Mouse (Mus musculus) brown adipose tissue, adult 24 weeks (tissue): Measurements from ENCODE around the gene 1110002E22Rik. TPM values are rescaled to one million over a fixed set of nuclear protein-coding genes. Genes with fewer than 3 reads are reported as not detected.

Experiments used
- H3K27ac ChIP-seq: fragments of 200-500 bp; replicated peaks from 2 replicates; pipeline ENCODE4 v1.5.1; 2012; ENCODE audit warnings: low read depth, mild to moderate bottlenecking, low read length
- H3K4me1 ChIP-seq: fragments of 200-500 bp; 2 replicates; pipeline ENCODE4 v1.6.1; 2012; ENCODE audit warnings: low read length, mixed read lengths; ENCODE audit not compliant: control insufficient read depth, insufficient read depth, insufficient read length
- H3K4me3 ChIP-seq: fragments of 200-500 bp; 2 replicates; pipeline ENCODE4 v1.5.1; 2012; ENCODE audit warnings: low read depth, mild to moderate bottlenecking, low read length, moderate library complexity; ENCODE audit not compliant: insufficient read depth
- polyA plus RNA-seq: library from polyadenylated mRNA; stranded (reverse); fragments of >200 nt; gene quantifications from 2 replicates; pipeline ENCODE4 v1.2.4, GENCODE M21; 2012; ENCODE audit not compliant: missing spikeins, insufficient read depth, insufficient read length

1110002E22Rik gene
- polyA plus RNA-seq = 0.71 and 0.75 TPM in 2 replicates

DNA sequence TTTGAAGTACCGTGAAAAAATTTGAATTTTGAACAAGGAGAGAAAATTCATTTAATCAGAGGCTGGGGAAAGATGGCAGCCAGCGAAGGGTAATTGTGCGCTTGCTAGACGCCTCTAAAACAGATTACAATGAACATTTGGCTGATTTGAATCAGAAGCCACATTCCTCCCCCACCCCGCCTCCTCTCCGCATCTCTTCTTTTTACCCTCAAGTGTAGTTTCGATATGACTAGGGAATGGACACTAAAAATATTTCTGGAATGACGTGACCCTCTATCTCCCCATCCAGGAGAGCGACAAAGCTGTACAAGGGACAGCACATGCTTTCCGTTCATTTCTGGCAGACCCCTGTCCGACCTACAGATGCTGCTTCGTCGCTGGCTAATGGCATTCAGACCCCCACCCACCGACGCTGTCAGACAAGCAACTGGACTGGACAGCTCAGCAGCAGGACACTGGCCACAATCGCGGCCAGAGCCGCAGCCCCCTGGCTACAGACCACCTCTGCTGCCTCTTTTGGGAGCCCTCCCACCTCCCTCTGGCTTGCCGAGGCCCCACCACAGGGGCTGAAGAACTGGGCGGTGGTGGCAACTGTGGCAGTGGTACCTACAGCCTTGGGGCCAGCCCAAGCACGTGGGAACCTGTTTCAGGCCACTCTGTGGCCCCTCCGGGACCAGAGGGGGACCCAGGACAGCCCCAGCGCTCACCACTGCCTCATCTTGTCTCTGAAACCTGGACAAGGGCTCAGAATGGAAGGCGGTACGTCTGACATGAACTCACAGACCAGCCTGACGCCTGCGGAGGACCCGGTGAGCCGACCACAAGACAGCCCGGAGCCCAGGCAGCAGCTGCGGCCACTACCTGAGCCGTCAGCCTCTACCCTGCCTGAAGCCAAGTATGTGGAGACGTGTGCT, at the start of gene 1110002E22Rik:
Gene 1110002E22Rik (plus strand): TSS at position 321 of the 914 bp plus-strand sequence.
- Histone ChIP-seq H3K27ac (no peak within 1 kb of the TSS), H3K4me1 (peaks cover 3% of the 10 kb centered on the region), H3K4me3 (peak within 1 kb of the TSS; percentile 21; the same call in 1 of the 2 replicates)

DNA sequence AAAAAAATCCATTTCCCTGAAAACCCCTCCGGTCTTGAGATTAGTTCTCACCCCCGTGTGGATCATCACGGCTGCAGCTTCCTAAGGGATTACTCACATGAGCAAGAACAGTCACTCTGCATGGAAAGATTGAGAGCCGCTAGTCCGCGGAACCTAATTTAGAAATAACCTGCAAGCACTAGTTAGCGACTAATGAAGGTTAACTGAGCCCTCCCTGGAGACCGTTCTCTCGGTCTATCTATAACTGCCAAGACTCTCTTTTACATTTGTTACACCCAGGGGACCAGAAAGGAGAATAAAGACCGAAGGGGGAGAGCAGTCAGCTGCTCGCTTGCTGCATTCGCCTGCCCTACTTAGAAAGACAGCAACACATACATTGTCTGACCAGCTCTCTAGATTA, 48.0 kb upstream of the 1110002E22Rik start:
- Histone ChIP-seq H3K4me1 (no peaks in the 10 kb centered on the region), H3K4me3 (peak overlapping the region; percentile 3; the same call in 1 of the 2 replicates), H3K27ac (no peak overlapping the region)

DNA sequence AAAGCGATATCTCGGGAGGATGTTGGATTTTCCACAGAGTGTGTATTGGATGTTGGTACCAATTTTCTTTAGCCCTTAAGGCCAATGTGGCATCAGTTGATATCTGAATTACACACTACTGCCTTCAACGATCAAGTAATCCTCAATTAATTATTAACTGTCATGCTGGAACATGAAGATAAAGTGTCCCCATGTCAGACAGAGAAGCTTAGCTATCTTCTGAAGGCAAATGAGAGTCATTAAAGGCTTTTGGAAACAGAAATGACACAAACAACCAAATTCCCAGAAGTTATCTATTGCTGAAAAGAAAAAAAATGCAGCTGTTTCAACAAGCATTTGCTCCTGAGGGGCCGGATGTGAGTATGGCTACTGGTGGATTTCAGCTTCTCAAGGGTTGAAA, 42.8 kb upstream of the 1110002E22Rik start:
- Histone ChIP-seq H3K27ac (no peak overlapping the region), H3K4me1 (no peaks in the 10 kb centered on the region; the same call in 1 of the 2 replicates), H3K4me3 (no peak overlapping the region)

DNA sequence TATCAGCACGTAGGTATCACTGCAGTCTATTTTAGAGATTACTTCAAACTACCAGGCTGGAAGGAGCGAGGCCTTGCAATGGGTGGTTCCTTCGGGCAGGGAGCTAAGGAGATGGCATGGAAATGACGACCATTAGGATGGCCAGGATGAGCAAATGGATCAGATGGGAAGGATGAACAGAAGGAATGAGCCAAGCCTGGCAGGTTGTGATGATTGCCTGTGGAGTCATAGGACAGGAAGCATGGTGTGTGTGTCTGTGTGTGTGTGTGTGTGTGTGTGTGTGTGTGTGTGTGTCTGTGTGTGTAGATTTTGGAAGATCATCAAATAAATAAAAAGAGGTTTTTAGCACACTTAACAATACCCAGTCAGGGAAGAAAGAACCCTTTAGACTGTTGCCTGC, 42.2 kb upstream of the 1110002E22Rik start:
- Histone ChIP-seq H3K4me1 (no peaks in the 10 kb centered on the region; the same call in 1 of the 2 replicates), H3K4me3 (no peak overlapping the region), H3K27ac (no peak overlapping the region)

DNA sequence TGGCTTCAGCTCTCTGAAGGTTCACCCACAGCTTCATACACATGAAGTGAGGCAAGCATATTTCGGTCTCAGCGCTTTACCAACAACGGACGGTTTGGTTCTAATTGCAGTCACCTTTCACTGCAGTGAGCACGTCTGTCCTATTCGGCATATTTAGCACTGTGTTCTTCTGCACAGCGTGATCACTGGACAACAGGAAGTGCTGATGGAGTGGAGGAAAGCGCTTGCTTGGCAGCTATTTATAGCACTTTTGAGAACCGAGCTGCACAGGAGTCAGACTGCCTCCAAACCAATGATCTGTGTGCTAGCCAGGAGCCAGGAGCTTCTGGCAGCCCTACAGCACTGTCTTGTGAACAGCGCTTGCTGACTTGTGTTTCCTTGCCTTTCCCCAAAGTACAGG, 38.6 kb upstream of the 1110002E22Rik start:
- Histone ChIP-seq H3K27ac (no peak overlapping the region), H3K4me1 (no peaks in the 10 kb centered on the region; the same call in none of the 2 replicates), H3K4me3 (no peak overlapping the region)

DNA sequence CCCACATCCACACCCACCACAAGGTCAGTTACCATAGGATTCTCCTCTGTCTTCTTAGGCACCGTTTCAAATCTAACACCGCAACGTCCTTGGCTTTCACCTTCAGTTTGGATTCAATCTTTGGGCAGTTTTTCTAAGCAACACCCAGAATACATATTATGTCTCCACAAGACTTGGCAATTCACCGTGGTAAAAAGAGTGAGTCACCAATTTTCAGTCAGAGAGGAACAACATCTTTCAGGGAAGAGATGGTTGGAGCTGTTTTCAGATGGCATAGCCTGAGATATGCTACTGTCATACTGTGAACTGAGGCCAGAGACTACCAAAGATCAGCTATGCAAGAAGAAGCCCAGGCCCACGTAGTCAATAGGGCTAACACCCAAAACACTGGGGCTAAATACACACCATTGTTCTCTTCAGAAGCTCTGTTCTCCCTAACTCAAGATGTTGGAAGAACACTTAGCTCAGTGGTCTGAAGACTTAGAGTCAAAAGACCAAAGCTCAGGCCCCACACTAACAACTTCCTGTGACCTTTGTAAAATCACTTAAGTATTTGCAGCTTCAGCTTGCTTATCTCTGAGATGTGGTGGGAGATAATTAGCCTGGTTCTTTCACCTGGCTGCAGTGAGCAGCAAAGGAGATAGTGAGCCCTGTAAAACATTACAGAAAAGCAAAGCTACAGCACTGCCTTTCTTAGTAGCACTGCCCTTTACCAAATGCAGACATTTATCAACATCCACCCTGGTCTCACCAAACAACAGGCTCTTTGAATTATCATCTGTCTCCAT, 37.1 kb upstream of the 1110002E22Rik start:
- Histone ChIP-seq H3K27ac (no peak overlapping the region), H3K4me1 (no peaks in the 10 kb centered on the region; the same call in none of the 2 replicates), H3K4me3 (no peak overlapping the region)

DNA sequence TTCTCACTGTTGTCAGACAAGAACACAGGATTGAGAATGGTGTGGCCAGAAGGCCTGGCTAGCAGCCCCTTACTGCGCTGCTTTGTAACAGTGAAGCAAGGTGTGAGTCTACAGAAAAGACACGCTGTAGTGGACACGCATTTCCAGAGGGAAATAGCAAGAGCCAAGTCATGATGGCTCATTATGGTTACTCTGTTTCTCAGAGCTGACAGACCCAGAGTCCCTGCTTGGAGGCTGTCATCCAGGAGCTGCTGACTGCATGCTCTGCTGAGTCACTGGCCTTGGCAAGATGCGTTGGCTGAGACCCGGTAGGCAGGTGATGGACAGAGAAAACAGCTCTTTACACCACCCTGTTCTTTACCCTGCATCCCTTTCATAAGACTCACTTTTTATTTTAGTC, 35.5 kb upstream of the 1110002E22Rik start:
- Histone ChIP-seq H3K4me3 (no peak overlapping the region), H3K4me1 (no peaks in the 10 kb centered on the region; the same call in none of the 2 replicates), H3K27ac (no peak overlapping the region)

DNA sequence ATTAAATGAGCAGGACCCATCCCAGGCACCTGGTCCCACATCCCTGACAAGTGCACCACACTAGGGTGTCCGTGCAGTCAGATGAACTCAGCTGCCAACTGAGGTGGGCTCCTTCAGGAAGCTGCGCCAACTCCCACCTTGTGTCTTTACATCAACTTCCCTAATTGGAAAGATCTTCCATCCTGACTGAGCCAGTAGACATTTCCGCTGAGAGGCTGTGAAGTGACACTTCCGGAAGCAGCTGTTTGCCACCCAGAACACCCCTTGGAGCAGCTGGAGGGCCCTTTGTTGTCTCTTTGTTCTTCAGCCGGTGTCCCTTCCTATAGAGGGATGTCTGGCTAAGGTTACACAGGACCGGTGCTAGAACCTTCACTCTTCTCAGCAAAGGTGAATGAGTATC, 34.3 kb upstream of the 1110002E22Rik start:
- no peak overlapping the region for H3K4me3 ChIP-seq
- H3K27ac ChIP-seq = no peak overlapping the region
- H3K4me1 ChIP-seq = no peaks in the 10 kb centered on the region; the same call in none of the 2 replicates

DNA sequence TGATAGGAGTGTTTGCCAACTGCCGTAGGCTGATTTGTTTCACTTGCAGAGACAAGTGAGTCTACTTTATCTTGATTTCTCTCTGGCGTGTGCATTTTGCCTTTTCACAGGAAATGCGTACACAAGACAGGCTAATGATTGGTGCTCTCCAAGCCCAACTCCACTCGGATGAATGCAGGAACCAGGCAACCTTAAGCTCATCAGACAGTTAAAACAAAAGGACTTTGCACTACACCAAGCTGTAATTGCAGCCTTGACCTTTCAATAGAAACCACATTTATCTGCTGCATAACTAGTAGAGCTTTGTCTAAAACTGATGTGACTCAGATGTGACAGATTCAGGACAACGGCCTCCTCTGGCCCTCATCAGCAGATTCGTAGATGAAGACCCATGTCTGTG, 30.9 kb upstream of the 1110002E22Rik start:
- Histone ChIP-seq H3K4me1 (no peaks in the 10 kb centered on the region; the same call in 1 of the 2 replicates), H3K27ac (no peak overlapping the region), H3K4me3 (no peak overlapping the region)

DNA sequence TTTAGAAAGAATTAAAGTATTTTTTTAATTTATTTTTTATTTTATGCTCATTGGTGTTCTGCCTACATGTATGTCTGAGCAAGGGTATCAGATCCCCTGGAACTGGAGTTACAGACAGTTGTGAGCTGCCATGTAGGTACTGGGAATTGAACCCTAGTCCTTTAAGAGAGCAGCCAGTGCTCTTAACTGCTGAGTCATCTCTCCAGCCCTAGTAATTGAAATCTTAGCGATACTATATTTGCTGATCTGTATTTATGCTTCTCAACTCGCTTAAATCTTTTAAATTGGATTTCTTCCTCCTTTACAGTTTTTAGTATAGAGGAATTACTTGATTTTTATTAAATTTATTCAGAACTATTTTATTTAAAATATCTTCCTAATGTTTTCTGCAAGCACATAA, 23.9 kb upstream of the 1110002E22Rik start:
- Histone ChIP-seq H3K4me1 (no peaks in the 10 kb centered on the region), H3K27ac (no peak overlapping the region), H3K4me3 (no peak overlapping the region)

DNA sequence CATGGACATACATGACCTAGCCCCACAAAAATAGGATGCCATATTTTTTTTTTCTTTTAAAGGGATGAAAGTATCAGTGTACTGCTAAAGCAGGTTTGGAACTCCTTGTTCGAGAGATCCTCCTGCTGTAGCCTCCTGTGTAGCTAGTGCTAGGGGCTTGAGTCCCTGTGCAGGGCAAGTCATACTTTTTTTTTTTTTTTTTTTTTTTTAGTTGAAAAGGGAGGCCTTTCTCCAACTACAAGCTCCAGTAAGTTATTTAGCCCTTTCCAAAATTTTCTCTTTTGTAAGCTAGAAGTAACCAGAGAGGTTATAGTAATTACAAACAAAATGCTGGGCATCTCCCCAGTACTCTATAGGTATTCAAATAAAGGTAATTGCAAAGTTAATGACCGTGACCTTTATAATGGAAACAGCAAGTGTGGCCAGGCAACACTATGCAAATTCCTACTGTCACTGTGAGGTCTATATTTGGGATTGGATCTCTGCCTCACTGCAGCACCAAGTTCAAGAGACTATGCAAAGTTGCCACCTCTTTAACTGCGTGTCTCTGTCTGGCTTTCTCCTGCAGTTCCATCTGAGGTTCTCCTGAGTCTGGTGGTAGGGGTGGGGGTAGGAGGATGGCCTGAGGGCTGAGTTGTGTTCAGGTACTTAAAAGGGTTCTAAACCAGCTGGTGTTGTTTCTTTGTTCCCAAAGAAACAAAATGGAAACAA, 23.1 kb upstream of the 1110002E22Rik start:
- no peaks in the 10 kb centered on the region for H3K4me1 ChIP-seq
- H3K4me3 ChIP-seq = no peak overlapping the region
- no peak overlapping the region for H3K27ac ChIP-seq

DNA sequence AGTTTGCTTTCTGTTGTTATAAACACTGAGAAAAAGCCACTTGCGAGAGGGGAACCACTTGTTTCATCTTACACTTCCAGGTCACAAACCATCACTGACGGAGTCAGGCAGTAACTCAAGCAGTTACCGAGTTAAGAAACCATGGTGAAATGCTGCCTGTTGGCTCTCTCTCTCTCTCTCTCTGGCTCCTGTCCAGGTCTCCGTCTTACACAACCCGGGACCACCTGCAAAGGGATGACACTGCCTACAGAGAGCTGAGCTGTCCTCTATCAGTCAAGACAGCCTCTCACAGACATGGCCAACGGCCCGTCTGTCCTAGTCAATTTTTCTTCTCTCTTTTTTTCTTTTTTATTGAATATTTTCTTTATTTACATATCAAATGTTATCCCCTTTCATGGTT, 21.5 kb upstream of the 1110002E22Rik start:
- H3K27ac ChIP-seq = no peak overlapping the region
- no peaks in the 10 kb centered on the region for H3K4me1 ChIP-seq
- no peak overlapping the region for H3K4me3 ChIP-seq

DNA sequence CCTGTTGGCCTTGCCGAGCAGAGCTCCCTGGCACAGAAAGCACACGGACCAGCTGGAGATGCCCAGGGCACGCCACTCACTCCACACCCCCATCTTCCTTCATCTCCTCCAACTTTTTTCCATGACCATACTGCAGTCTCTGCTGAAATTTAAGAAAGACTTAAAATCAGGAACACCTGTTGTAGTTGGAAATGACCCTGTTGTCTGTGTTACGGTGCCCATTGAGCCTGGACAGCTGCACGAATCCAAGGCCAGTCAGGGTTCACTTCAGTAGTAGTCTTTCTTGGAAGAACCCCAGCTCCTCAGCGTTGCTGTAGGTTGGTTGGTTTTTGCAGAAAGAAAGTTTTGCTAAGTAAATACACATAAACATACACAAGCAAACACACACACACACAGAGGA, 15.3 kb upstream of the 1110002E22Rik start:
- Histone ChIP-seq H3K27ac (no peak overlapping the region), H3K4me1 (no peaks in the 10 kb centered on the region)

DNA sequence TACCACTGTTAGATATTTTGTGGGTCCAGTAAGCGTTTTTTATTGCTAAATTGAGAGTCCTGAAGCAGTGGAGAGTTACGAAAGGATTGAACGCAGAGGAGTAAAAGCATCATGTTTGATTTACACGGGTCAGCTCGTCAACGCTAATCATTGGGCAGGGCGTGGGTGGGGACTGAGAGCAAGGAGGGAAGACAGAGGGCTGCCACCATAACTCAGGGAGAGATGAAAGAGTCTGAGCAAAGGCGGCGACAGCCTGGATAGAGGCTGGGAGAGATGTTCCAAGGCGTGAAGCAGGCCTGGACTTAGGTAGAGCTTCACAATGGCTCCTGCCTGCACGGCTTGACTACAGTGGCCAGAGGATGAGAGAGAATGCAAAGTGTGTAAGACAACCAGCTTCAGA, 14.1 kb upstream of the 1110002E22Rik start:
- no peak overlapping the region for H3K27ac ChIP-seq
- no peaks in the 10 kb centered on the region for H3K4me1 ChIP-seq
- no peak overlapping the region for H3K4me3 ChIP-seq

More for the DNA sequence above, 15.3 kb upstream of the 1110002E22Rik start:
- no peak overlapping the region for H3K4me3 ChIP-seq

DNA sequence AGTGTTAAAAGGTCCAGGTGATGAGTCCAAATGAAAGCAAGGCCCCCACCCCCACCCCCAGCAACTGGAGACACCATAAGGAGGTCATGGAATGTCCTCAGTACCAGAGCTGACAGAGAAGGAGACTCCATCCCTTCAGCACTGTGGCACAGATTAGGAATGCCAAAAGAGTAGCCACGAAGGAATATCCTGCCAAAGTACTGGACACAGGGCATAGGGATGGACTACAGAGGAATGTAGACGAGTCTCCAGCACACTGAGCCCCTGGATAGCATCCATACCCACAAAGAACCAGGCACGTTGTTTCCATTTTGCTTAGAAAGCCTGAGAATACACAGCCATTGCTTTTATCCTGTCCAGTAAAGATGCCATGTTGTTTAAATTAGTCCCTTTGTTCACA, 13.4 kb upstream of the 1110002E22Rik start:
- no peaks in the 10 kb centered on the region for H3K4me1 ChIP-seq
- H3K27ac ChIP-seq = no peak overlapping the region
- no peak overlapping the region for H3K4me3 ChIP-seq
